Mouse (Mus musculus): ENCODE data around the gene Gm16451.
"Not testable (repeated sequence)": the region's sequence is repeated elsewhere in the genome, so short reads cannot be mapped to it uniquely, and the experiment has no call there.

The Gm16451 gene

GRCm38 (mm10) chr7:22118145-22118544 lies at the start of gene Gm16451:
Gm16451 (minus strand) TSS chr7:22118245.
- DNase-seq (ENCODE audit: low read depth in 1 of 2, low spot score in 2 of 2), result not testable (repeated sequence)

- DNase-seq (ENCODE audit: low read depth in 1 of 2, low spot score in 2 of 2), result not testable (repeated sequence)
These were observed 45.9 kb upstream of the Gm16451 start, which contains the start of gene Vmn1r142 for GRCm38 (mm10) chr7:22163935-22164334. Vmn1r142 (minus strand) TSS chr7:22164035.

GRCm38 (mm10) chr7:22134641-22135040 lies 16.6 kb upstream of the Gm16451 start, which contains the start of gene Gm10666:
Gm10666 (minus strand) TSS chr7:22134741.
- not testable (repeated sequence) for DNase-seq (ENCODE audit: low read depth in 1 of 2, low spot score in 2 of 2)

- DNase-seq (ENCODE audit: low read depth in 1 of 2, low spot score in 2 of 2), result not testable (repeated sequence)
These were observed 49.3 kb downstream of the Gm16451 start, which contains the start of gene Vmn1r139 for GRCm38 (mm10) chr7:22068757-22069156. Vmn1r139 (plus strand) TSS chr7:22069057.

All from monocyte, adult 2 months (primary cell).